Mouse (Mus musculus) embryo, embryonic 11 days (tissue): ENCODE results near the gene Kdr.

Experiments used
- DNase-seq: peaks from one replicate; pipeline ENCODE4 v3.0.0-alpha.2; 2015

Gene Kdr

DNA sequence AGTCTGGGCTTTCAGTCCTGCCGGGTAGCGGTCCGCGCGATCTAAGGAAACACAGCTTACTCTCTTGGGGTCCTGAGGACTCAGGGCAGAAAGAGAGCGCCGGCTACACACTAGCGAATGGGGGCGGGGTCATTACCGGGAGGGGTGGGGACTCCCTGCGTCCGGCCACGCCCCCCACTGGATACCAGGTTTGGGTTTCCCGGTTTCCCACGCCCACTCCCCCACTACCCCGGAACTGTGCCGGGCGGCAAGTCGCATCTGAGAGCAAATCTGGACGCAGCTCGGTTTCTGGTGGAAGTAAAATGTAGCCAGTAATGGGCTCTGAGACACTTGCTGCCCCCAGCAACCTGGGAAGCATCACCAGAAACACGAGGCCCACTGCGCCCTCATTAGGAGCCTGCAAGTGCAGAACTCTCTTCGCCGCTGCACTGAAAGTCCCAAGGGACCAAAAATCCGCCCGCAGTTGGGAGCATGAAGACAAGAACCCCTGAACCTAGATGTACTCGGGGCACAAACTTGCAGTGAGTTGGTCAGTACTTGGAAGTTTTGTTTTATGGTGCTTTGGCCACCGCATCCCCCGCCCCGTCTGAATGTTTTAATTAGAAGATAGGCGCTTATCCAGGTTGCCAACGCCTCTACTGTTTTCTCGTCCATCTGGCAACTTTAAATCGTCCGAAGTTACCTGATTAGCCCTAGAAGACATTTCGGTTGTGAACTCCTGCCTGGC lies at the start of gene Kdr:
TSS of gene Kdr (minus strand) at position 85 of the 727 bp plus-strand sequence.
- peak; percentile 93 for DNase-seq

- no peak for DNase-seq
Measured at GRCm38 (mm10) chr5:76026805-76027204, 48.5 kb upstream of the Kdr start.

DNA sequence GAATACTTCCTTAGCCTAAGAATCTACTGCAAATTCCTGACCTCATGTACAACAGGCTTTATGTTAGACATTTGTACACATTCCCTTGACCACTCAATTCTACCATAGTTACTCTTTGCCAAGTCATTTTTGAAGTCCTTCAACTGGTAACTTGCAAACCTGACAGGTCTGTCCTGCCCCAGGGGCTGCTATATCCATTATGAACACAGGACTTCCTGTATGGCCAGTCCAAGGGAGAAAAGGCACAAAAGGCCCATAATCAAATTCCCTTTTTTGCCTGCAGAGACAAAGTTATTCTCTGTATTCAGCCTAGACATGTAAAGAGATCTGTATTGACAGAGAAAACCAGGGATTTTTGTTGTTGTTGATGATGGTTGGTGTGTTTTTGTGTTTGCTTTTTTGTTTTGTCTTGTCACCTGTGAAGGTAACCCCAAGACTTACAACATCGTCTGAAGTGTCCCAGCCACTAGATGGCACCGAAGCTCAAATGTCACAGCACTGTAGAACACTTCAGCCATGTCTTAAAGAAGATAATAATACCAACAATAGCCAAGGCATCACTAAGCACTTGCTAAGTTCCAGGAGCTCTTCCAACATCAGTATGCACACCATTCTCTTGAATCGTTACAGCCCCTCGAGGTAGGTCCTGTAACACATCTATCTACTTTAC lies 47.9 kb upstream of the Kdr start:
- DNase-seq = peak; percentile 35

GRCm38 (mm10) chr5:76023011-76023773 lies 44.9 kb upstream of the Kdr start:
- no peak for DNase-seq

DNA sequence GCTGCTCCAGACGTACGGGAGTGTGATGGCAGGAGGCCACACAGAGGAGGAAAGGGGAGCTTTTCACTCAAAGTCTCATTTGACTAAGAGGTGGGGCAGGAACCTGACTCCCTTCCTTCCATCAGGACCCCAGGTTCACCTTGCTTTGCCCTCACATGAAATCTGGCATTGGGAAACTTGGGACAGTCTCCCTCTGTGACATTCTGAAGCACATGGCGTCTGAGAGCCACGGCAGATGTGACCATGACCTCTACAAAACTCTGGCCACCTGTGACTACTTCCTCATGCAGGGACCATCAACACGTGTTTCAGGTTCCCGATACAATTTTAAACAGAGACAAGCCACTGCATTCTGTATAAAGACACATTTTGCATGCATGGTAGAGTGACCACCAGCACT lies 44.2 kb upstream of the Kdr start:
- no peak for DNase-seq

GRCm38 (mm10) chr5:76018321-76018720 lies 40.1 kb upstream of the Kdr start:
- no peak for DNase-seq

- no peak for DNase-seq
Measured at GRCm38 (mm10) chr5:76016086-76016485, 37.8 kb upstream of the Kdr start.

- DNase-seq = no peak
Measured at GRCm38 (mm10) chr5:76013881-76014431, 35.7 kb upstream of the Kdr start.

DNA sequence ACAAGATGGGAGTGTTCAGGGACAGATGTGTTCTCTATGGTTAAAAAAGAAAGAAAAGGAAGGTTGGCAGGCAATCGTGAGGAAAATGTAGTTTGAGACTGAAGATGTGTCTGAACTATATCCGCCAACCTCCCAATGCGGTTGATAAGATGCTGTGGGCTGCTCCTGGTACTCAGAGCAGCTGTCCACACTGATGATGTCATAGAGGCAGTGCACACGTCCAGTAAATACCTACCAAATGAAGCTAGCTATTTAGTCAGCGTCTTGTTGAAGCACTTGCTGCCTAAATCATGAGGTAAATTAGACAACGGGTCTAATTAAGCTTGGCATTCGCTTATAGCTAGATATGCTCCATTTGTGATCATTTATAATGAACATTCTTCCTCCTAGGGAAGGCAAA lies 28.1 kb upstream of the Kdr start:
- DNase-seq = no peak

- no peak for DNase-seq
Measured at GRCm38 (mm10) chr5:75990212-75990611, 12.0 kb upstream of the Kdr start.

DNA sequence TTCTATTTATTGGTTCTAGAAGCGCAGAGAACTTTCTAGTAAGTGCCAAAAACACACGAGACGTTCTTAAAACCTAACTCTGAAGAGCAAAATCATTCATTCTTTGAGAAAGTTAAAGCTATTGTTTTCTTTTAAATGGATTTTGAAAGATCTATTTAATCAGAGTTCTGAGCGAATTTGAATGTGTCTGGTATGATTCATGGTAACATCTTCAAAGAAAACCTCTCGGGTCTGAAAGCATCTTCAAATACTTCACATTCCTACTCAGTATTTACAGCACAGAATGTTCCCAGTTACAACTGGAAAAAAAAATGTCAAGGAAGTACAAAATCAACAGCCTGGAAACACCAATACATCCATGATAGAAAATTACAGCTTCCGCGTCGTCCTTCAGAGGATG lies 9.3 kb upstream of the Kdr start:
- DNase-seq = no peak

- DNase-seq = no peak
Measured at GRCm38 (mm10) chr5:75980521-75981311, 2.5 kb upstream of the Kdr start.

GRCm38 (mm10) chr5:75979108-75979507 lies 850 bp upstream of the Kdr start:
- DNase-seq = peak; percentile 20

DNA sequence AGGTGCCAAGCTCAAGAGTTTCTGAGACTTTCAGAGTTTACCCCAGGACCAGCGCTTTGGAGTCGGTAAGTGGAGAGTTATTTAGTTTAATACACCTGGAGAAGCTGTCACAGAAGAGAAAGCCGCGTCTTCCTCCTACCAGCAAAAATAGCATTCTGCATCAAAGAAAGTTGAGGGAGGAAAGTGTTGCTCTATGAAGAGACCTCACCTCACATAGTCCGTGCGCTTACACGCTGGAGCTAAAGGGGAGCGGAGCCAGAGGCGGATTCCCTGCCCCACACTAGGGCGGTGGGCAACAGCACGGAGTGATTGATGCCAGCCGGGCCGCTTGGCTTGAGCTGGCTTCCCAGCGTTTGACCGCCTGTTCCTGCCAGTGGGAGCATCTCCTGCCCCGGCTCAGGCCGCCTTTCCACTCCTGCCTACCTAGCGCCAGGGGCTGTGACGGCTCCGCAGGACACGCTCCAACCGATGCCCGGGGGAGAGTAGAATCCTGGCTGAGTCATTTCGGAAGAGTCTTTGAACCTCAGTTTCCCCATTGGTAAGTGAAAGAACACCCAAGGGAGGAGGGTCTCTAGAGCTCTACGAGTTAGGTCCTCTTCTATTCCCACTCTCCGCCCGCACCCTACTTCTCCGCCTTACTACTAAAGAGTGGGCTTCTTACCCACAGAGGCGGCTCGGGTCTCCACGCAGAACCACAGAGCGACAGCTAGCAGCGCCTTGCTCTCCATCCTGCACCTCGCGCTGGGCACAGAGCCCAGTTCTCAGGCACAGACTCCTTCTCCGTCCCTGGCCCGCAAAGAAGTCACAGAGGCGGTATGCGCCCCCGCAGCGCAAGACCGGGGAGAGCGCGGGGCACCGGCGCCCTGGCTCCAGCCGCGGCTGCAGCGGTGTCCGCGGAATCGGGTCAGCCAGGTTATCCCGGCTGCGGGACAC lies 551 bp downstream of the Kdr start:
- peak; percentile 37 for DNase-seq

GRCm38 (mm10) chr5:75976696-75977095 lies 1.6 kb downstream of the Kdr start:
- DNase-seq = no peak

DNA sequence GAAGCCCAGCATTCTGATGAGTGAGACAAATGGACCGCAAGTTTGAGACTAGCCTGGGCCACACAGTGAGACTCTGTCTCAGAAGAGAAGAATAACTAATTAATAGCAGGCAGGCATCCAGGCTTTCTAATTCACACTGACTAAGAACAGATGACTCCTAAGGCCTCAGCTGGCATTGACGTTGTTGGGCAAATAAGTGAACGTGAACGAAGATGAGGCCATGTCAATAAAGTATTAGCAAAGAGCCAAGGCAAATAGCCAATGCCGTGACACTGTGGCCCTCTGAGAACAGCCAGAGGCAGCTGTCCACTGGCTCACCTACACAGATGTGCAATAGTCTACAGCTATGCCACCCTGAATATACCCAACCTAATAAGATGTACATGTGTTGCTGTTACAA lies 2.9 kb downstream of the Kdr start:
- DNase-seq = no peak

DNA sequence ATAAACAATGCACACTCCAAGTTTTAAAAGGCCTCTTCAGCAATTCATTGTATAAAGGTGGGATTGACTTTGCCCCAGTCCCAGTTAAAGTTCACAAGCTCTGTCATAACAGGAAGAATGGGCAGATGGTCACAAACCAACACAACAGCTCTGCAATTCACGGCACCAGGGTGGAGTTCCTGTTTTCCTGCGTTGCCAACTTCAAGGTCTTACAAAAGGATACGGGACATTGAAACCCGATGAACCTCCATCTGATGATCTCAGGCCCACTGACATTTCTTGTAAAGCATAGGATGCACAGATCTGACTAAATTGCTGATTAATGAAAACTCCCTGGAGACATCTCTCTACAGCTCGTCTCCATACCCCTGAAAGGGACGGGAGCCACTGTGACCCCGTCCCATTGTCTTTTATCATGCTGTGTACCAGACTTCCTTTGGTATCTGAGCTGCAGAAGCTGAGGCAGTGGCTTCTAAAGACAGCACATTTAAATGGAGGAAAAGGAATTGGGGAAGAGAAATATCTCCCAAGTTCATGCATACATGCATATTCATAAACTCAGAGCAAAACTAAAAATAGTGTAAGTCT lies 3.6 kb downstream of the Kdr start:
- no peak for DNase-seq

DNA sequence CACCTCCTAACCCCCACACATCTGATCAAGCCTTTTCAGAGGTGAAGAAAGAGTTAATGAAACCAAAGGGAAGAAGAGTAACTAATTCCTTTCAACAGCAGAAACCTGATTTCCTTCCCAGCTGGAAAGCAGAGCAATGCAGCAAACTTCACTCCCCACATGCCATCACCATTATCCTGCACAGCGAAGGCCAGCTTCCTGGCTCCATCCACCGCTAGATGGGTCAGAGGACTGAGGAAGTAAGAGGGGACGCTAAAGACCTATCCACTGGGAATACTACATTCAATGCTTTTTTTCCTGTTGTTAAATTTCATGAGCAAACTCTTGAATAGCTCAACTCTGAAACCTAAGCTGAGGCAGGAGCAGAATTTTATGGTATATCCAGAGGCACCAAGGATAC lies 8.4 kb downstream of the Kdr start:
- DNase-seq = no peak

DNA sequence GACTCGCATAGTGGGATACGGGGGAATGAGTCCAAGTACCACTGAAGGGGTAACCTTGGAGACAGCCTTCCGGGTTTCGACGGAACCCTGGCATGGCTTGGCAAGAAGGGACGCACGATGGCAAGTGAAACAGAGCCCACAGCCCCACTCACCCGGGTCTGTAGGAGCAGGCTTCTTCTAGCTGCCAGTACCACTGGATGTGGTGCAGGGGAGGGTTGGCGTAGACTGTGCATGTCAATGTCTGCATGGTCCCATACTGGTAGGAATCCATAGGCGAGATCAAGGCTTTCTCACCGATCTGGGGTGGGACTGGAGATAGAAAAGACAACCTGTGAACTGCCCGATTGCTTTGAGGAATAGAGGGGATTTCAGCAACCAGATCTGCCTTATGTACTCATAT lies 15.7 kb downstream of the Kdr start:
- DNase-seq = no peak

DNA sequence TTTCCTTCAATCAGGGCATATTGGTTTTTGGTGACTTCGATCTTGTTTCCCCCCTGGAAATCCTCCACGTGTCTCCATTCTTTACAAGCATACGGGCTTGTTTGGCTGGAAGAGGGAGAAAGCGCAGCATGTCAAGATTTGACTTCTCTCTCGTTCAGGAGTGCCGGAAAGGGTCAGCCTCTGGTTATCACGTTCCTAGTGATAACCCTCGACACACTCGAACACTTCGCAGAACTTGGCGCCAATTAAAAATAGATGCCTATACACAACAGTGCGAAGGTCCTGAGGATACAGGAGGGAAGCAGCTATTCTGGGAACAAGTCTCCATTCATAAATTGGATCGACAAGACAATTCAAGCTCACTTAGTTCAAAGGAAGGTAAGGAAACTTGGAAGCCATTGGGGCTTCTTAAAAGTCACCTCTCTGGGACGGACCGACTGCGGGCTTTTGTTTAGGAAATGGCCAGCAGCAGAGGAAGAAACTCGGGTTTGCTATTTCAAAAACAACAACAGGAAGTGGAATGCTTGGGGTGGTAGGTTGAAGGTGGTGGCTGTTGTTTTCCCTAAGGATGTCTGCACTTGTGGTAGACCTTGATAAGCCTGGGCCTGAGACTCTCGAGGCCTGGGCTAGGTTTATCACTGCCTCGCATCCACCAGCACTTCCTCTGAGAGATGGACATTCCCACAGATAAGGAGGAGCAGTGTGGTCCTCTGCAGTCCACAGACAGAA lies 16.4 kb downstream of the Kdr start:
- DNase-seq = no peak

DNA sequence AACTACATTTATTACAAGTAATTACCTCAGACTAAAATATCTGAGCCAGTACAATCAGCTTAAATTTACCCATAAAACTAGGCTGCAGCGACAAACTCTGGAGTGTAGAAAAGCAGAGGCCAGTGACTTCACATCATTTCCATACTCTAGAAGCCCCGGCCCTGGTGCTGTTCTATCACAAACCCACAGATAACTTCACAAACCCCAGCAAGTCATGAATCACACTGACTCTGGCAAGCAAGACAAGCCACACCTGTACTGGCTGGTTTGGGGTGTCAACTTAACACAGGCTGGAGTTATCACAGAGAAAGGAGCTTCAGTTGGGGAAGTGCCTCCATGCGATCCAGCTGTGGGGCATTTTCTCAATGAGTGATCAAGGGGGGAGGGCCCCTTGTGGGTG lies 18.4 kb downstream of the Kdr start:
- no peak for DNase-seq
